Mouse (Mus musculus): ENCODE results near the gene Lyplal1. TPM values are rescaled to one million over a fixed set of nuclear protein-coding genes. Genes with fewer than 3 reads are reported as not detected.

Gene Lyplal1
- polyA plus RNA-seq, 1 experiment, result 17.2 TPM

GRCm38 (mm10) chr1:186043709-186044452 lies 73.2 kb downstream of the Lyplal1 start:
- no peak for TF ChIP-seq POLR2A (IDR thresholded peaks at IDR 0.05; ENCODE audit: low read depth, low read length)
- no peak for TF ChIP-seq CTCF (IDR thresholded peaks at IDR 0.05; ENCODE audit: borderline replicate concordance, insufficient read depth, low read length)
- no peak overlapping the region for H3K4me3 ChIP-seq (ENCODE audit: insufficient read depth, low read length)
- no peak overlapping the region for H3K27ac ChIP-seq (ENCODE audit: insufficient read depth, low read length)
- H3K4me1 ChIP-seq (ENCODE audit: control insufficient read depth, insufficient read depth, low read length), result no peaks in the 10 kb centered on the region

DNA sequence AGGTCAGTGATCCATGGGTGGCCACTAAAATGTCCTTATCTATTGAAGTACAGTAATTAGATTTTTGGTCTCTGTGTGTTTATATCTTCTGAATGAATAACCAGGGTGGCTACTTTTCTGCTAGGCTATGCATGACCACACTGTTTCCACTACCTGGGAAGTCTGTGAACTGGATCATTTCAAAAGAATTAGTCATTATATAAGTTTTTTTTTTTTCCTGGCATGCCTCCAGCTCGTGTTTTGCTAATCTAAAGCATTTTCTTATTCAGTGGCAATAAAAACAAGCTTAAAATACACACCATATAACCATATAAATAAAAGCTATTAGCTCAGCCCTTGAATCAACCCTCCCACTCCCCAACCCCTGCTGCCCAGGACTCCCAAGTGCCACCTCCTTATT lies 75.3 kb downstream of the Lyplal1 start:
- Histone ChIP-seq H3K4me1 (ENCODE audit: control insufficient read depth, insufficient read depth, low read length) (no peaks in the 10 kb centered on the region), H3K4me3 (ENCODE audit: insufficient read depth, low read length) (no peak overlapping the region), H3K27ac (ENCODE audit: insufficient read depth, low read length) (no peak overlapping the region)
- TF ChIP-seq POLR2A (IDR thresholded peaks at IDR 0.05; ENCODE audit: low read depth, low read length) (no peak), CTCF (IDR thresholded peaks at IDR 0.05; ENCODE audit: borderline replicate concordance, insufficient read depth, low read length) (no peak)
